Mouse (Mus musculus): ENCODE measurements around the gene Rpl9-ps6. TPM values are rescaled to one million over a fixed set of nuclear protein-coding genes. Genes with fewer than 3 reads are reported as not detected.

The Rpl9-ps6 gene
- polyA plus RNA-seq, 1 experiment from 2014 or later: 79.8 TPM

DNA sequence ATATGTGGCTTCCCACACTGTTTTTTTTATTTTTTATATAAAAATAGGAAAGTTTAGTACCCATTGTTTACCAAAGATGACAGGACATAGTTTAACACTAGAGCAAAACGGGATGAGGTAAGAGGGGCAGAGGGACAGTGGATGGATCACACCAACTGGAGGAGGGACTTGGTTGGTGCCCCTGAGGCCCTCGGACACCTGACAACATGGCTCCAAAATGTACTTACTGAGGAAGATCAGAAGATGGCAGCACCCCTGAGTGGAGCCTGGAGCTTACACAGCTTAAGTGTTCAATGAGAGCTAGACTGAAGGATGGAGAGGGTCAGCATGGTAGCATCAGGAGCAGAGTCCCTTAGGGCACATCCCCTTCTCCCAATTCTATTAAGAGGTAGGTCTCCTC lies 27.0 kb downstream of the Rpl9-ps6 start:
- Histone ChIP-seq H3K9me3 (peaks cover 12% of the 10 kb centered on the region; the same call in 1 of the 2 replicates), H3K27ac (replicated peaks) (no peak overlapping the region), H3K4me3 (no peak overlapping the region), H3K36me3 (no peaks in the 10 kb centered on the region), H3K9ac (no peak overlapping the region), H3K4me2 (no peak overlapping the region), H3K4me1 (replicated peaks) (no peaks in the 10 kb centered on the region), H3K27me3 (no peaks in the 10 kb centered on the region)
- 95% methylated on average over 2 of the region's 2 CpGs for WGBS
- no peak for ATAC-seq (ENCODE audit: low read depth)

DNA sequence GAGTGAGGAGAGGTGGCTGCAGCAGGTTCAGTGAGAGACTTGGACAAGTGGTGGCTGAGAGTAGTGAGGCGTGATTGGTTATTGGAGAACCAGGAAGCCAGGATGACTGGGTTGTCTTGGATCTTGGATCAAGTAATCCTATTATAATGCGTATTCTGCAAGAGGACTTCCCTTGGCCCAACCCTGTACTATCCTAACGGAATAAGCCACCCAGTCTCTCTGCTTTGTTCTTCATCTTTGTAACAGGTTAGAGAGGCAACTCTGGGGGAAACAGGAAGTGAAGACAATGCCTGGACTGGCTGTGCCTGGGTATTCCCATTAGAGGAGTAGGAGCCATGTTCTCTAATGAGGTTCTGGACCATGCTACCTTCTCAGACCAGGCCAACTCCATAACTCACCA lies 40.5 kb downstream of the Rpl9-ps6 start:
- Histone ChIP-seq H3K4me1 (replicated peaks) (no peaks in the 10 kb centered on the region), H3K27me3 (no peaks in the 10 kb centered on the region), H3K9ac (no peak overlapping the region), H3K4me3 (no peak overlapping the region), H3K27ac (replicated peaks) (no peak overlapping the region), H3K9me3 (no peaks in the 10 kb centered on the region), H3K36me3 (no peaks in the 10 kb centered on the region), H3K4me2 (no peak overlapping the region)
- 93% methylated on average over 3 of the region's 3 CpGs for WGBS
- ATAC-seq (ENCODE audit: low read depth): no peak

DNA sequence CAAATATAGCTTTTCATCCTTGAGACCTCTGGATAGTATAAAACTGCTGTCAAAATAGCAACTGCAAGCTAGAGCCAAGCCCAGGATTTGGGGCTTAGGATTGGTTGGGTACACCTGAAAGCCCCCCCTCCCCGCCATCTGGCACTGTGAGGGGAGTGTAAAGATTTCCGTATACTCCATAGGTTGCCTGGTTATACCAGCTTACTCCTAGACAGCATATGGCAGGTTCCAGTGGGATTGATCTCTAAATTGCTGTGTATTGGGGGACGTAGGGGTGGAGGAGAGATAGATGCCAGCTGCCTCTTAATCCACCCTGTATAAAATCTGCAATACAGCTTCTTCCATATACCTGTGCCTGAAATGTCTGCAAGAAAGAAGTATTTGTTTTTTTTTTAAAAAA lies 41.7 kb downstream of the Rpl9-ps6 start:
- Histone ChIP-seq H3K4me2 (no peak overlapping the region), H3K9me3 (no peaks in the 10 kb centered on the region), H3K27ac (replicated peaks) (no peak overlapping the region), H3K36me3 (no peaks in the 10 kb centered on the region), H3K9ac (no peak overlapping the region), H3K4me1 (replicated peaks) (no peaks in the 10 kb centered on the region), H3K4me3 (no peak overlapping the region), H3K27me3 (no peaks in the 10 kb centered on the region)
- WGBS: 81% methylated on average over 3 of the region's 3 CpGs
- no peak for ATAC-seq (ENCODE audit: low read depth)

DNA sequence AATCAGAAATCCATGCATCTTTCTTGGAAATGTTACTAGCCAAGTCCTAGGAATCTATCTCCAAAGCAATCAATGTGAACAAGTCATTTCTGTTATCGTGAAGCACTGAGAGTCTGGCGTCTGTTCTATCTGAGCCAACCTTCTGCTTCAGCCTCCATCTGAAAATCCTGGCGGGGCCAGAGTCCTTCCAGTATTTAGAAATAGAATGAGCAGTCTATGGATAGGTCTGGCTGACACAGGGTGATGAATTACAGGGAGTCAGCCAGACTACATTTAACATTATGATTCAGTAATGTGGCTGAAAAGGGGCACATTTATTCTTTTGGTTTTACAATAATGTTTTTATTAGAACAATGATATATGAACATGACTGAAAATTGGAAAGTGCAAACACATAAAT lies 47.3 kb downstream of the Rpl9-ps6 start:
- Histone ChIP-seq H3K4me3 (no peak overlapping the region), H3K4me2 (no peak overlapping the region), H3K4me1 (replicated peaks) (no peaks in the 10 kb centered on the region), H3K36me3 (no peaks in the 10 kb centered on the region), H3K9ac (no peak overlapping the region), H3K27me3 (no peaks in the 10 kb centered on the region), H3K27ac (replicated peaks) (no peak overlapping the region), H3K9me3 (no peaks in the 10 kb centered on the region)
- 72% methylated on average over 3 of the region's 3 CpGs for WGBS
- ATAC-seq (ENCODE audit: low read depth): no peak

DNA sequence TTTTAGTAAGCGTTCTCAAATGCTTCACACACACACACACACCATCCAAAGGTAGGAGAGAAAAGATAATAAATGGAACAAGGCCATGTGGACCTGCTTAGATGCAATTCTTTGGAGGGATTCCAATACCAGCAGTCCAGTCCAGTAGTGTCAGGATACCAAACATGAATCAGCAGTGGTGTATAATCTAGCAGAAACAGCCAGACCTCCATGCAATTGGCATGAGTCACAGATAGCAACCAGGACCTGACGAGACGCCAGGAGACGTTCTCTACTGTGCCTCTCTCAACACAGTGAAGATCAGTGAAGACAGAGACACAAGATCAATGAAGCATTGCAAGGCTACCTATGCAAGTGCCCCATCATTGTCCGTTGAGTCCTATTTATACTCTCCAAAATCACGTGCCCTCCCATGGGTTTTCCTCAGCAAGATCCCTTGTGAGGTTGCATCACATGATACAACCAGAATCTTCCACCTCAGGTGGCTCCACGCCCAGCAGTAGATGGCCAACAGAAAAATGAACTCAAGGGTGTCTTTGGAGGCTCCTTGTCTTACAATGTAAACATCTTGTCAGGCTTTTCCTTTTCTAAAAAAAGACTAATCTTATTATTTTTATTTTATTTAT lies 49.6 kb downstream of the Rpl9-ps6 start:
- Histone ChIP-seq H3K27me3 (no peaks in the 10 kb centered on the region), H3K4me2 (no peak overlapping the region), H3K27ac (replicated peaks) (no peak overlapping the region), H3K9me3 (no peaks in the 10 kb centered on the region), H3K4me3 (no peak overlapping the region), H3K9ac (no peak overlapping the region), H3K36me3 (no peaks in the 10 kb centered on the region), H3K4me1 (replicated peaks) (no peaks in the 10 kb centered on the region)
- ATAC-seq (ENCODE audit: low read depth): no peak
- WGBS: 92% methylated on average over 7 of the region's 7 CpGs

Other genes with a start within 250 kb of the Rpl9-ps6 start
- 18.7 TPM in 2 replicates for gene Sgms1, start 76.9 kb downstream of the Rpl9-ps6 start, polyA plus RNA-seq (2015; fragmentation: Nextera tagmentation; extraction: Ambion mirVana)
- gene Minpp1, start 19.2 kb upstream of the Rpl9-ps6 start, polyA plus RNA-seq (2015; fragmentation: Nextera tagmentation; extraction: Ambion mirVana): 54.7 and 56.7 TPM in 2 replicates
- 1.8 and 3.2 TPM in 2 replicates for gene Papss2, start 129.2 kb upstream of the Rpl9-ps6 start, polyA plus RNA-seq (2015; fragmentation: Nextera tagmentation; extraction: Ambion mirVana)